Mouse (Mus musculus): ENCODE results near the gene Nkx2-4. TPM values are rescaled to one million over a fixed set of nuclear protein-coding genes. Genes with fewer than 3 reads are reported as not detected.
A peak's percentile ranks its signal among the peaks of the same experiment; 100 is the strongest.

Gene Nkx2-4
- not detected in 2 replicates for polyA plus RNA-seq (2016; fragmentation: Nextera tagmentation; extraction: Ambion mirVana)

DNA sequence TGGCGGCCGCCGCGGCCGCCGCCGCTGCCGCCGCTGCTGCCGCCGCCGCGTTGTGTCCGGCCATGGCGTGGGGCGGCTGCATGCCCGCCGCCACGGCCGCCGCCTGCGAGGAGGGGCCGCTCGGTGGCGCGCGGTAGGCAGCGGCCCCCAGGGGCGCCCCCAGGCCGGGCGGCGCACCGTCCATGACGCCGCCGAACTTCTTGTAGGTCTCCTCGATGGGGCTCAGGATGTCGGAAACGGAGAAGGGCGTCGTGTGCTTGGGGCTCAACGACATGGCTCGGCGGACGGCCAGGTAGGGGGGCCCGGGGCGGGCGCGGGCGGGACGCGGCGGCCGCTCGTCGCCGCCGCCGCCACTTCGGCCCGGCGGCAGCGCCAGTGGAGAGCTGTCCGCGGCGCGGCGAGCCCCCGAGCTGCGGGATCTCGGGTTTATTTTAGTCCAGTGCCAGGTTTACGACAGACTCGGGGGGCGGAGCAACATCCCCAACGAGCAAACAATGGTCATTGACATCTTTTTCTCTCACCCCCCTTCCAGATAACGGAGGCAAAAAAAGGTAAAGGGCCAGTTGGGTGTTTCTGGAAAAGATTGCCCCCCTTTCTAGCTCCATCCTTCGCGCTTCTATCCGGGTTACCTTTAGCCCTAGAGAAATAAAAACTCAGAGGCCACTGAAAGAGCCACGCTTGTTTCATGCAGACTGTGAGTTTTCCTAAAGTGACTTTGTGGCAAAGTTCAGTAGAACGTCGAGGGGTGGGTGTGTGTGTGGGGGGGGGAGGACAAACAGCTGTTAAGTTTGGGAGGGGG lies at the start of gene Nkx2-4:
Gene Nkx2-4 (minus strand): TSS at position 374 of the 799 bp plus-strand sequence.
- no peaks in the 10 kb centered on the region for H3K36me3 ChIP-seq
- H3K4me1 ChIP-seq (replicated peaks) = 0 out of 2 replicates have a peak, but pooled peaks cover 14% of the 10 kb centered on the region
- WGBS = 1% methylated on average over 69 of the region's 82 CpGs
- H3K27ac ChIP-seq = no peak within 1 kb of the TSS
- H3K4me2 ChIP-seq = peak within 1 kb of the TSS; percentile 52
- 0 out of 2 replicates have a peak within 1 kb of the TSS, but pooled peaks have one; percentile 31 for H3K9ac ChIP-seq (replicated peaks)
- H3K4me3 ChIP-seq (replicated peaks) = peak within 1 kb of the TSS; percentile 35
- 0 out of 2 replicates have a peak, but pooled peaks have one; percentile 10 for ATAC-seq (ENCODE audit: insufficient number of reproducible peaks, insufficient read depth, low FRiP score, low TSS enrichment, low read depth)
- H3K27me3 ChIP-seq = peaks cover 57% of the 10 kb centered on the region
- H3K9me3 ChIP-seq = no peaks in the 10 kb centered on the region

DNA sequence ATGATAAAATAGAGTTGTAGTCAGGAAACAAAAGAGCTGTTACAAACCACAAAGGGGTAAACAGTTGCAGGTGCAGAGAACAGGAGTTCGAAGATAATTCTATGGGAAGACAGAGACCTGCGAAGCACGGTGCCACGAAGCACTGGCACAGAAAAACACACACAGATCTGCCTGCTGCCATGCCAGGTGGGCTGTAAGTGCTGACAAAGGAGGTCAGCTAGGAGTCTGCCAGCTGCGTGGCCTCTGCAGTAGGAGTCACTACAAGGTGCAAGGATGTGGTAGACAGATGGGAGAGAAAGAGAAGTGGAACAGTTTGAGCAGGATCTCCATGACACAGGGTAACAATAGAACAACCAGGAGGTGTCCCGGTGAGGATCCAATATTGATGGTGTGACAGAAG lies 42.1 kb upstream of the Nkx2-4 start:
- Histone ChIP-seq H3K27ac (no peak overlapping the region), H3K4me3 (replicated peaks) (no peak overlapping the region), H3K4me1 (replicated peaks) (no peaks in the 10 kb centered on the region), H3K27me3 (no peaks in the 10 kb centered on the region), H3K36me3 (no peaks in the 10 kb centered on the region), H3K9ac (replicated peaks) (no peak overlapping the region), H3K4me2 (no peak overlapping the region), H3K9me3 (no peaks in the 10 kb centered on the region)
- 79% methylated on average over 6 of the region's 6 CpGs for WGBS
- no peak for ATAC-seq (ENCODE audit: insufficient number of reproducible peaks, insufficient read depth, low FRiP score, low TSS enrichment, low read depth)

DNA sequence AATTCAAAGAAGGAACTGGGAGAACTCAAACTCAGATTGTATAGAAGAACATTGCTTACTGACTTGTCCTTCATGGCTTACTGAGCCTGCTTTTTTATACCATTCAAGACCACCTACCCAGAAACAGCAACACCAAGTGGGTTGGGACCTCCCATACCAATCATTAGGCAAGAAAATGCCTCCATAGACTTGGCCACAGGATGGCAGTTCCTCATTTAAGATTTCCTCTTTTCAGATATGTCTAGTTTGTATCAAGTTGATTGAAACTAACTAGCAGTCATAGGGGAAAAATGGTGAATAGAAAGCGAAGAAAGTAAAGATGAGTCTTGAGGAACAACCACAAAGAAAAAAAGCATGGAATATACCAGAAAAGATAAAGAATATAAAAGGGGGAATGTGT lies 34.5 kb upstream of the Nkx2-4 start:
- H3K4me3 ChIP-seq (replicated peaks) = no peak overlapping the region
- ATAC-seq (ENCODE audit: insufficient number of reproducible peaks, insufficient read depth, low FRiP score, low TSS enrichment, low read depth) = no peak
- H3K27me3 ChIP-seq = no peaks in the 10 kb centered on the region
- H3K36me3 ChIP-seq = no peaks in the 10 kb centered on the region
- no peak overlapping the region for H3K27ac ChIP-seq
- no peaks in the 10 kb centered on the region for H3K9me3 ChIP-seq
- no peak overlapping the region for H3K4me2 ChIP-seq
- H3K9ac ChIP-seq (replicated peaks) = no peak overlapping the region
- H3K4me1 ChIP-seq (replicated peaks) = no peaks in the 10 kb centered on the region
- WGBS = 97% methylated on average over 1 of the region's 1 CpGs

DNA sequence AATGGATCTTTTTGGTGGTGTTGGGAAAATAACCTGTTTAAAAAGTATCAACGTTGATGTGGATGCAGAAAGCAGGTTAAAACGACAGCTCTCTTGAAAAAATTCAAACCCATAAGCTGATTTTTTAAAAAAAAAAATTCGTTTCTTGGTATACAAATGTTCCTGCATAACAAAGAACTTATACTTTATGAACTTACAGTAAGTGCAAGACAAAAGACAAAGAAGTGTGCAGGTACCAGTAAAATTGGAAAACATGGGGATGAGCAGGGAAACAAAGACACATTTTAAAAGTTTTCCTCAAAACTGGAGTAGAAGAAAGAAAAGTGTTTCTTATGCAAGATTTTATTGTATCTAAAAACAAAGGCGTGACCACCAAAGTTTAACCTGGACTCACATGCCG lies 1.2 kb upstream of the Nkx2-4 start:
- 17% methylated on average over 5 of the region's 5 CpGs for WGBS

DNA sequence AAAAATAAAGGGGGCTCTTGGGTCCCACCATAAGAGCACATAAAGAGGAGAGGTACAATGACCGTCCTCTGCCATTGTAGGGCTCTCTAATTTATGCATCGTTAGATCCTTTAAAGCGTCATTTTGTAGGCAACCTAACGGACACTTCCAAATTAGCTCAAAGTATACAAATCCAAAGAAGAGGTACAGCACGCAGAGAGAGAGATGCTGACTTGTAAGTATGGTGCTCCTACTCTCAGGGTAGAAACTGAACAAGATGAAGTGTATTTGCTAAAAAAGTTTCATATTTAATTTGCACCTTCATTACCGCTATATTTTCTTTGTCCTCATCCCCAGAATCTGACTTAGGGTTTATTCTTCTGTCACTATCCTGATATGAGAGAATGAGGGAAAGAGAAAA lies 692 bp upstream of the Nkx2-4 start:
- Histone ChIP-seq H3K4me2 (no peak overlapping the region), H3K4me1 (replicated peaks) (0 out of 2 replicates have a peak, but pooled peaks cover 14% of the 10 kb centered on the region), H3K36me3 (no peaks in the 10 kb centered on the region), H3K9ac (replicated peaks) (no peak overlapping the region), H3K27me3 (peaks cover 53% of the 10 kb centered on the region), H3K9me3 (no peaks in the 10 kb centered on the region), H3K4me3 (replicated peaks) (no peak overlapping the region), H3K27ac (no peak overlapping the region)
- 10% methylated on average over 6 of the region's 6 CpGs for WGBS
- ATAC-seq (ENCODE audit: insufficient number of reproducible peaks, insufficient read depth, low FRiP score, low TSS enrichment, low read depth) = no peak

More for the DNA sequence above, 1.2 kb upstream of the Nkx2-4 start:
- no peak for ATAC-seq (ENCODE audit: insufficient number of reproducible peaks, insufficient read depth, low FRiP score, low TSS enrichment, low read depth)
- no peak overlapping the region for H3K27ac ChIP-seq
- no peak overlapping the region for H3K4me3 ChIP-seq (replicated peaks)
- no peak overlapping the region for H3K4me2 ChIP-seq
- no peak overlapping the region for H3K9ac ChIP-seq (replicated peaks)
- 0 out of 2 replicates have a peak, but pooled peaks cover 14% of the 10 kb centered on the region for H3K4me1 ChIP-seq (replicated peaks)
- H3K36me3 ChIP-seq = no peaks in the 10 kb centered on the region
- peaks cover 48% of the 10 kb centered on the region for H3K27me3 ChIP-seq
- no peaks in the 10 kb centered on the region for H3K9me3 ChIP-seq

DNA sequence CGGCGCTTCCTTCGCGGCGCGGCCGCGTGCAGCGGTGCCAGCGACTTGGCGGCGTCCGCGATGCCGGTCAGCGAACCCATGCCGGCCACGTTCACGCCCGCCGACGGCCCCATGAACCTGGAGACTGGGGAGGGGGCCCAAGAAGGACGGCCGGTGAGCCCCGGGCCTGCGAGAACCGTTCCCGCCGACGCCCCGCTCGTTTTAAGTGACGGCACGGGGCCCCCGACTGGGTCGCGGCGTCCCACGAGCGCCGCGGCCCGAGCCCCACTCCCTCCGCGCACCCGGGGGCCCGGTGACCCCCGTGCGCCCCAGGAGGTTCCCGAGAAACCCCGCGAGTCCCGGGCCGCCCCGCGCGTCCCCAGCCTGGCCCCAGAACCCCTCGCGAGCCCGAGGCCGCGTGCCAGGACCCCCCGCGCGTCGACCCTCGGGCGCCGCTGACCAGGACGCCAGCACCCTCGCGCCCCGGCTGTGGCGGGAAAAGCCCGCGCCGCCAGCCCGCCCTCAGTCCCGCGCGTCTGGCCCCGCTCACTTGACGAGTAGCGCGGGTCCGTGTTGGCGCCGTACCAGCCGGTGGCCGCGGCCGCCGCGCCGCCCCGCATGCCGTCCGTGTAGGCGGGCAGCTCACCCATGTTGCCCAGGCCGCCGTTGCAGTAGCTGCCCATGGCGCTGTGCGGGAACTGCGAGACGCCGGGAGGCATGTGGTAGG lies 726 bp downstream of the Nkx2-4 start:
- peak; percentile 34; the same call in 1 of the 2 replicates for ATAC-seq (ENCODE audit: insufficient number of reproducible peaks, insufficient read depth, low FRiP score, low TSS enrichment, low read depth)
- no peaks in the 10 kb centered on the region for H3K9me3 ChIP-seq
- peaks cover 62% of the 10 kb centered on the region for H3K27me3 ChIP-seq
- H3K4me3 ChIP-seq (replicated peaks) = peak overlapping the region; percentile 35
- 0 out of 2 replicates have a peak overlapping the region, but pooled peaks have one; percentile 31 for H3K9ac ChIP-seq (replicated peaks)
- no peak overlapping the region for H3K27ac ChIP-seq
- H3K4me2 ChIP-seq = peak overlapping the region; percentile 52
- WGBS = under 1% methylated on average over 102 of the region's 106 CpGs
- 0 out of 2 replicates have a peak, but pooled peaks cover 14% of the 10 kb centered on the region for H3K4me1 ChIP-seq (replicated peaks)
- H3K36me3 ChIP-seq = no peaks in the 10 kb centered on the region

DNA sequence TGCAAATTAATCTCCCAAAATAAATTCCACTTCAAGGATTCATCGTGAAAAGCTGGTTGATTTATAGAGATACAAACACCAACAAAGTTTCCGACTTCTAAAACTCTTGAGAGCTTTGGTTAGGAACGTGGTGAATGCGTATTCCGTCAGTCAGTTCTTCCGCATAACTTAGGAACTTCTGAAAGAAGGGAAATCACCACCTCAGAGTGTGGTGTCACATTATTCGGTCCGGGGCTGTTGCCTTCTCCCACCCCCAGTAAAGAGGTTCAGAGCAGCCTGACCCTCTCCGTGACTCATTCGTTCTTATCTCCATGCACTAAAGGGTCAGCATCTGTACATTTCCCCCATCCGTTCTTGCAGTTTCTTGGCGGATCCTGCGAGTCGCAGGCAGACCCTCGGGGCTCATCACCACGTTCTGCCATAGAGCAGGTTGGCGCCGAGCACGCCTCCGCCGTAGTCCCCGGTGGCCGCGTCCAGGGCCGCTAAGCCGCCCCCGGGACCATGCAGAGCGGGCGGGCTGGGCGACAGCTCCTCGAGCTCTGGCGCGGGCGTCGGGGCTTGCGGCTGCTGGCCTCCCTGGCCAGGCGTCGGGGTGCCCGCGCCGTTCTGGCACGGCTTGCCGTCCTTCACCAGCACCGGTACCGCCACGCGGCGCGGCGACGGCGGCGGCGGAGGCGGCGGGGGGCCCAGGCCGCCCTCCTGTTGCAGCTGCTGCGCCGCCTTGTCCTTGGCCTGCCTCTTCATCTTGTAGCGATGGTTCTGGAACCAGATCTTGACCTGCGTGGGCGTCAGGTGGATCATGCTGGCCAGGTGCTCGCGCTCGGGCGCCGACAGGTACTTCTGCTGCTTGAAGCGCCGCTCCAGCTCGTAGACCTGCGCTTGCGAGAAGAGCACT lies 1.5 kb downstream of the Nkx2-4 start:
- H3K36me3 ChIP-seq = no peaks in the 10 kb centered on the region
- H3K4me1 ChIP-seq (replicated peaks) = 0 out of 2 replicates have a peak, but pooled peaks cover 14% of the 10 kb centered on the region
- no peak overlapping the region for H3K27ac ChIP-seq
- H3K9ac ChIP-seq (replicated peaks) = no peak overlapping the region
- peak overlapping the region; percentile 52 for H3K4me2 ChIP-seq
- peaks cover 69% of the 10 kb centered on the region for H3K27me3 ChIP-seq
- no peaks in the 10 kb centered on the region for H3K9me3 ChIP-seq
- ATAC-seq (ENCODE audit: insufficient number of reproducible peaks, insufficient read depth, low FRiP score, low TSS enrichment, low read depth) = no peak; the same call in 1 of the 2 replicates
- peak overlapping the region; percentile 35 for H3K4me3 ChIP-seq (replicated peaks)
- WGBS = 1% methylated on average over 71 of the region's 72 CpGs

DNA sequence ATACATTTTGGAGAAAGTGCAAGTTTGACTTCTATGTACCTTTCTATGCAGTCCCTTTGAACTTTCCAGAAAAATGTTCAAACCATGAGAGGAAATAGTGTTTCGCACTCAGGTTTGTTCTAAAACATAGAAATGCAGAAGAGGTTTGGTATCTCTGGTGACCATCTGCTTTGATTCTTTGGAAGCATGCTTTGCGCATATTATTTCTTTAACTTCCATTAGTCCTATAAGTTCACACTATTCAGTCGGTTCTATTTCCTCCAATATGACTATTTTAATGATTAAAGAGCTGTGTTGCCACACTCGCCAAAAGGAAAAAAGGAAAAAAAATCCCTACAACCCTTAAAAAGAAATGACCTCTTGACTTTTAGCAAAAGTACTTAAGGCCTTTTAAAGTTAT lies 2.9 kb downstream of the Nkx2-4 start:
- ATAC-seq (ENCODE audit: insufficient number of reproducible peaks, insufficient read depth, low FRiP score, low TSS enrichment, low read depth) = no peak
- peaks cover 3% of the 10 kb centered on the region; the same call in 1 of the 2 replicates for H3K36me3 ChIP-seq
- 58% methylated on average over 4 of the region's 4 CpGs for WGBS

DNA sequence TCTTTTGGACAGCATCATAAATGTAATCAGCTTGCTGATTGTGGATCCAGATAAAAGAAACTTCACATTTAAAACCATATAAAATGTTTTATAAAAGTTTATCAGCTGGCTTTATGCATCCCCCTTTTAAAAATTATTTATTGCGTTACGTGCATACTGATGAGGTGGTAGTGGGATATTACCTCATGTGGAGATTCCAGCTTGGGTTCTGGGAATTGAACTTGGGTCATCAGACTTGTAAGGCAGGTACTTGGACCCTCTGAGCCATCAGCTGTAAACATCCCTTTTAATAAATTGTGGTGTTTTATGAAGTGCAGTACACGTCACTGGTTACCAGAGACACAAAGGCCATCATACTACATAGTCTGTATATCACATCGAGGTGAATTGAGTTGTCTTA lies 10.8 kb downstream of the Nkx2-4 start:
- Histone ChIP-seq H3K4me3 (replicated peaks) (no peak overlapping the region), H3K4me2 (no peak overlapping the region), H3K9ac (replicated peaks) (no peak overlapping the region), H3K36me3 (peaks cover 48% of the 10 kb centered on the region), H3K27me3 (peaks cover 6% of the 10 kb centered on the region), H3K27ac (no peak overlapping the region), H3K9me3 (no peaks in the 10 kb centered on the region), H3K4me1 (replicated peaks) (no peaks in the 10 kb centered on the region)
- 81% methylated on average over 4 of the region's 4 CpGs for WGBS
- no peak for ATAC-seq (ENCODE audit: insufficient number of reproducible peaks, insufficient read depth, low FRiP score, low TSS enrichment, low read depth)

More for the DNA sequence above, 2.9 kb downstream of the Nkx2-4 start:
- Histone ChIP-seq H3K4me3 (replicated peaks) (no peak overlapping the region), H3K4me2 (no peak overlapping the region), H3K4me1 (replicated peaks) (0 out of 2 replicates have a peak, but pooled peaks cover 14% of the 10 kb centered on the region), H3K27me3 (peaks cover 64% of the 10 kb centered on the region), H3K9ac (replicated peaks) (no peak overlapping the region), H3K27ac (no peak overlapping the region), H3K9me3 (no peaks in the 10 kb centered on the region)

DNA sequence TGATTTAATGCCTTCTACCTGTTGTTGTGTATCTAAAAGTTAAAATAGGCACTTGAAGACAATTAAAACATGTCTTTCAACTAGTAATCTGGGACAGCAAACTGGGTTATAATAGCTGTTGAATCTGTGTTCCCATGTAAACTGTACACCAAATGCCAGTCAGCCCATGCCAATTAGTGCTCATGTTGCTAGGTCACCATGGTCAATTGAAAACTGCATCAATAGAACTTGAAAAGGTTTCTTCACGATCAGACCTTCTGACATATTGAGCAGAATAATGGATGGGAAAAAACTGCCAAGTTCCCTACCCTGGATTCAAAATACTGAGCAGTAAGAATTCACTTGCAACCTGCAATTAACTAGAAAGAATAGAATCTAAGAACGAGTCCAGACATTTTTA lies 11.3 kb downstream of the Nkx2-4 start:
- Histone ChIP-seq H3K4me1 (replicated peaks) (no peaks in the 10 kb centered on the region), H3K9me3 (no peaks in the 10 kb centered on the region), H3K27ac (no peak overlapping the region), H3K36me3 (peaks cover 52% of the 10 kb centered on the region), H3K27me3 (peaks cover 2% of the 10 kb centered on the region; the same call in 1 of the 2 replicates), H3K4me3 (replicated peaks) (no peak overlapping the region), H3K4me2 (no peak overlapping the region), H3K9ac (replicated peaks) (no peak overlapping the region)
- ATAC-seq (ENCODE audit: insufficient number of reproducible peaks, insufficient read depth, low FRiP score, low TSS enrichment, low read depth) = no peak
- 75% methylated on average over 2 of the region's 2 CpGs for WGBS
